Mouse (Mus musculus) left cerebral cortex, postnatal 4 days (tissue): ENCODE results near the gene Dtx2. TPM values are rescaled to one million over a fixed set of nuclear protein-coding genes. Genes with fewer than 3 reads are reported as not detected.
"Not testable (repeated sequence)": the region's sequence is repeated elsewhere in the genome, so short reads cannot be mapped to it uniquely, and the experiment has no call there.

Experiments
- DNase-seq: peaks from one replicate; pipeline ENCODE4 v3.0.0-alpha.2; 2022
- intact Hi-C: fragments of 180-260 bp; cut with DNase I; formaldehyde crosslinking; loops from one replicate; pipeline ENCODE4 v1.15.1; 2025
- total RNA-seq, 2 experiments: library from RNA; stranded (reverse); gene quantifications; 2 replicates each; pipeline ENCODE4 v1.2.3; 2021

Dtx2 gene
- total RNA-seq, 2 experiments from 2014 or later: 13.8 to 14.4 TPM

- peak; percentile 64 for DNase-seq
- intact Hi-C loops: no loop called here
These were observed 31.1 kb downstream of the Dtx2 start for GRCm38 (mm10) chr5:136025712-136026111.

- intact Hi-C loops: no loop called here
- no peak for DNase-seq
These were observed 32.3 kb downstream of the Dtx2 start for GRCm38 (mm10) chr5:136026859-136027258.

- intact Hi-C loops: no loop called here
These were observed 33.2 kb downstream of the Dtx2 start for GRCm38 (mm10) chr5:136027612-136028311.

GRCm38 (mm10) chr5:136034868-136035267, 40.3 kb downstream of the Dtx2 start:
- no peak for DNase-seq
- intact Hi-C loops: no loop called here

More at GRCm38 (mm10) chr5:136027612-136028311, 33.2 kb downstream of the Dtx2 start:
- no peak for DNase-seq

- DNase-seq: no peak
- intact Hi-C loops: no loop called here
These were observed 40.7 kb downstream of the Dtx2 start for GRCm38 (mm10) chr5:136035285-136035684.

GRCm38 (mm10) chr5:136036667-136037066, 42.1 kb downstream of the Dtx2 start:
- no peak for DNase-seq
- intact Hi-C loops: no loop called here

- intact Hi-C loops: no loop called here
- DNase-seq: no peak
These were observed 43.9 kb downstream of the Dtx2 start, which contains the start of gene Upk3b for GRCm38 (mm10) chr5:136038258-136039214. Gene Upk3b, plus strand, starts transcription at chr5:136038496.

- intact Hi-C loops: no loop called here
- DNase-seq: no peak
These were observed 45.6 kb downstream of the Dtx2 start for GRCm38 (mm10) chr5:136040210-136040609.

- intact Hi-C loops: no loop called here
- DNase-seq: no peak
These were observed 46.7 kb downstream of the Dtx2 start for GRCm38 (mm10) chr5:136041260-136041659.

GRCm38 (mm10) chr5:136041666-136042065, 47.1 kb downstream of the Dtx2 start:
- intact Hi-C loops: no loop called here
- DNase-seq: no peak

- intact Hi-C loops: no loop called here
- DNase-seq: no peak
These were observed 50.3 kb downstream of the Dtx2 start for GRCm38 (mm10) chr5:136044865-136045264.

- intact Hi-C loops: no loop called here
- no peak for DNase-seq
These were observed 50.8 kb downstream of the Dtx2 start for GRCm38 (mm10) chr5:136045408-136045807.

- intact Hi-C loops: no loop called here
- peak; percentile 89 for DNase-seq
These were observed 51.4 kb downstream of the Dtx2 start for GRCm38 (mm10) chr5:136045987-136046386.

GRCm38 (mm10) chr5:136048541-136048940, 53.9 kb downstream of the Dtx2 start:
- intact Hi-C loops, DNase-seq: not testable (repeated sequence)

- DNase-seq: no peak
- intact Hi-C loops: no loop called here
These were observed 55.3 kb downstream of the Dtx2 start for GRCm38 (mm10) chr5:136049926-136050325.

- DNase-seq: peak; percentile 43
- intact Hi-C loops: no loop called here
These were observed 56.9 kb downstream of the Dtx2 start for GRCm38 (mm10) chr5:136051231-136052085.

GRCm38 (mm10) chr5:136052861-136053655, 58.5 kb downstream of the Dtx2 start:
- intact Hi-C loops: no loop called here
- DNase-seq: no peak

GRCm38 (mm10) chr5:136054301-136055077, 59.9 kb downstream of the Dtx2 start, which contains the start of gene Upk3bl:
Gene Upk3bl, plus strand, starts transcription at chr5:136054492.
- intact Hi-C loops: no loop called here
- no peak for DNase-seq

GRCm38 (mm10) chr5:136056062-136056461, 61.5 kb downstream of the Dtx2 start:
- intact Hi-C loops: no loop called here
- DNase-seq: no peak
